Mouse (Mus musculus): ENCODE data around the gene Cep89. TPM values are rescaled to one million over a fixed set of nuclear protein-coding genes. Genes with fewer than 3 reads are reported as not detected.

Gene Cep89
- 10 to 100 TPM; 17.0 to 17.7 TPM for total RNA-seq (2021)
- long read RNA-seq, experiment 1, transcript Cep89-201 (19 exons, 2,610 nt): major isoform, 10 of 33 reads
- long read RNA-seq, experiment 1, partial matches to known transcripts: 2 of 33 reads
- long read RNA-seq, experiment 1, other reads (novel, unspliced or antisense): 21 of 33 reads
- long read RNA-seq, experiment 2, partial matches to known transcripts: 0 of 13 reads
- long read RNA-seq, experiment 2, other reads (novel, unspliced or antisense): 12 of 13 reads

GRCm38 (mm10) chr7:35396542-35397168, at the start of gene Cep89, which contains the start of gene Faap24:
TSS of gene Cep89 (plus strand) at chr7:35397035.
TSS of gene Faap24 (minus strand) at chr7:35396836.
- DNase-seq: peak; percentile 88 to 89

GRCm38 (mm10) chr7:35347918-35348700, 48.7 kb upstream of the Cep89 start:
- DNase-seq: no peak

GRCm38 (mm10) chr7:35349022-35349421, 47.8 kb upstream of the Cep89 start:
- DNase-seq: peak; percentile 49 to 60

- DNase-seq: no peak
Observed at GRCm38 (mm10) chr7:35349886-35350684, 46.8 kb upstream of the Cep89 start.

- DNase-seq: no peak
Observed at GRCm38 (mm10) chr7:35351155-35351554, 45.7 kb upstream of the Cep89 start.

- DNase-seq: no peak
Observed at GRCm38 (mm10) chr7:35353306-35353705, 43.5 kb upstream of the Cep89 start.

- no peak for DNase-seq
Observed at GRCm38 (mm10) chr7:35355303-35355872, 41.4 kb upstream of the Cep89 start.

GRCm38 (mm10) chr7:35357621-35358020, 39.2 kb upstream of the Cep89 start:
- DNase-seq: no peak

GRCm38 (mm10) chr7:35362253-35362652, 34.6 kb upstream of the Cep89 start:
- no peak for DNase-seq

- no peak for DNase-seq
Observed at GRCm38 (mm10) chr7:35362868-35363267, 34.0 kb upstream of the Cep89 start.

GRCm38 (mm10) chr7:35365161-35365910, 31.5 kb upstream of the Cep89 start:
- DNase-seq: no peak

- DNase-seq: no peak
Observed at GRCm38 (mm10) chr7:35371096-35371495, 25.7 kb upstream of the Cep89 start.

- DNase-seq: no peak
Observed at GRCm38 (mm10) chr7:35372483-35373017, 24.3 kb upstream of the Cep89 start.

- DNase-seq: no peak
Observed at GRCm38 (mm10) chr7:35373146-35373989, 23.5 kb upstream of the Cep89 start.

GRCm38 (mm10) chr7:35374265-35374664, 22.6 kb upstream of the Cep89 start:
- no peak for DNase-seq

- DNase-seq: no peak
Observed at GRCm38 (mm10) chr7:35376623-35377022, 20.2 kb upstream of the Cep89 start.

- no peak for DNase-seq
Observed at GRCm38 (mm10) chr7:35379492-35380119, 17.2 kb upstream of the Cep89 start.

- DNase-seq: no peak
Observed at GRCm38 (mm10) chr7:35380351-35380750, 16.5 kb upstream of the Cep89 start.

GRCm38 (mm10) chr7:35381861-35382260, 15.0 kb upstream of the Cep89 start:
- DNase-seq: no peak
